ENCODE assay signal across 8 mouse cellular contexts in the genomic region with DNA sequence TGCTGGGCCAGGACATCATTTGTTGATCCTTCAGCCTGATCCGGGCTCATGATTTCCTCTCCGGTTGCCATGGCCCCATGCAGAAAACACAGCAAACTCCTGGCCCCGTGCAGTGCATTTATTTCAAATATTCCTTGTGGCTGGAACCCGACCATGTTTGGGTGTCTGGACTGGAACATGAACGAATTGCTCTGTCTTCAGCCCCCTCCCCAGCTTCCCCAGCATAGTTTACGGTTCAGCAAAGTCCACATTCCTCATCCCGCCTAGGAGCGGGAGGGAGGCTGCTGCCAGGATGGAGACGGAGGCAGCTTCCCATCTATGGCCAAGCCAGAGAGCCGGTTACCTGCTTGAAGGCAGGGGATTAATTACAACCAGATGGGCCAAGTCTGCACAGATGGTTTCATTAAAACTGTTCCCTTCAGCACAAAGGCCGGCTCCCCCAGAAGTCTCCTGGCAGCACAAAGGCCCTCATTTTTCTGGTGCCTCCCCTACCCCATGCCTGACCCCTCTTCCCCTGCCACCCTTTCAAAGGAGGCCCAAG.
DNase-seq lines count a peak whose midpoint lies in the region; ATAC-seq and TF ChIP-seq lines count a peak whose summit lies in the region.

No protein-coding gene starts in this region.

- TF ChIP-seq CTCF in forebrain, postnatal 0 days (IDR thresholded peaks at IDR 0.05; ENCODE audit: low read depth): no peak
- TF ChIP-seq CTCF in kidney, postnatal 0 days (IDR thresholded peaks at IDR 0.05; ENCODE audit: low read depth): no peak

- H3K27ac ChIP-seq in forebrain, postnatal 0 days (ENCODE audit: low read depth, low read length): no peak overlapping the region
- H3K27ac ChIP-seq in kidney, postnatal 0 days: peak overlapping the region; percentile 76
- peak overlapping the region; percentile 91 for H3K27ac ChIP-seq in neural tube, embryonic 11.5 days (ENCODE audit: low read depth, low read length)

- no peaks in the 10 kb centered on the region for H3K4me1 ChIP-seq in forebrain, postnatal 0 days (ENCODE audit: insufficient read depth)
- H3K4me1 ChIP-seq in kidney, postnatal 0 days (replicated peaks; ENCODE audit: insufficient read depth, low read length): peaks cover 37% of the 10 kb centered on the region
- peaks cover 54% of the 10 kb centered on the region for H3K4me1 ChIP-seq in neural tube, embryonic 11.5 days (ENCODE audit: control insufficient read depth, insufficient read depth, low read length)

- no peak overlapping the region for H3K9ac ChIP-seq in forebrain, postnatal 0 days
- 0 out of 2 replicates have a peak overlapping the region, but pooled peaks have one; percentile 5 for H3K9ac ChIP-seq in kidney, postnatal 0 days (ENCODE audit: low read depth, low read length)
- H3K9ac ChIP-seq in neural tube, embryonic 11.5 days (ENCODE audit: low read length): no peak overlapping the region

- H3K4me2 ChIP-seq in forebrain, postnatal 0 days (ENCODE audit: low read depth): no peak overlapping the region
- H3K4me2 ChIP-seq in kidney, postnatal 0 days (ENCODE audit: low read length): no peak overlapping the region
- H3K4me2 ChIP-seq in neural tube, embryonic 11.5 days (ENCODE audit: low read depth): no peak overlapping the region

- no peaks in the 10 kb centered on the region for H3K36me3 ChIP-seq in forebrain, postnatal 0 days (ENCODE audit: insufficient read depth)
- H3K36me3 ChIP-seq in kidney, postnatal 0 days (ENCODE audit: insufficient read depth, low read length): 0 out of 2 replicates have a peak, but pooled peaks cover 6% of the 10 kb centered on the region
- 0 out of 2 replicates have a peak, but pooled peaks cover 2% of the 10 kb centered on the region for H3K36me3 ChIP-seq in neural tube, embryonic 11.5 days (ENCODE audit: control insufficient read depth, insufficient read depth, low read length)

- DNase-seq in 3T3-L1 (ENCODE audit: low read depth, low spot score): peak; percentile 42
- DNase-seq in cerebellum, adult 8-10 months: peak; percentile 37
- peak; percentile 19 for DNase-seq in forebrain, postnatal 0 days
- peak; percentile 83 for DNase-seq in kidney, postnatal 0 days (ENCODE audit: low spot score)
- peak; percentile 87 for DNase-seq in neural tube, embryonic 11.5 days (ENCODE audit: low spot score)
- no peak for DNase-seq in adipocyte (ENCODE audit: low spot score)
- DNase-seq in urinary bladder, postnatal 36 days (ENCODE audit: low spot score in 2 of 2): no peak
- no peak for DNase-seq in right cerebral cortex, adult 18-20 months

- WGBS in forebrain, postnatal 0 days: 26% methylated on average over 11 of the region's 11 CpGs
- 11% methylated on average over 11 of the region's 11 CpGs for WGBS in kidney, postnatal 0 days
- WGBS in neural tube, embryonic 11.5 days: 12% methylated on average over 11 of the region's 11 CpGs

- H3K4me3 ChIP-seq in forebrain, postnatal 0 days (ENCODE audit: low read depth, low read length): no peak overlapping the region
- no peak overlapping the region for H3K4me3 ChIP-seq in kidney, postnatal 0 days (replicated peaks; ENCODE audit: low read depth, low read length)
- no peak overlapping the region for H3K4me3 ChIP-seq in neural tube, embryonic 11.5 days (ENCODE audit: low read depth, low read length)

- ATAC-seq in forebrain, postnatal 0 days: peak; percentile 29; the same call in 1 of the 2 replicates
- no peak; the same call in 1 of the 2 replicates for ATAC-seq in kidney, postnatal 0 days (replicated peaks; ENCODE audit: low FRiP score, low read depth)
- peak; percentile 77 for ATAC-seq in neural tube, embryonic 11.5 days (ENCODE audit: insufficient read depth, low FRiP score, low TSS enrichment)

- no peaks in the 10 kb centered on the region for H3K9me3 ChIP-seq in forebrain, postnatal 0 days (ENCODE audit: low read length)
- H3K9me3 ChIP-seq in kidney, postnatal 0 days (replicated peaks; ENCODE audit: low read length): no peaks in the 10 kb centered on the region
- no peaks in the 10 kb centered on the region for H3K9me3 ChIP-seq in neural tube, embryonic 11.5 days (ENCODE audit: control insufficient read depth, low read length)

- H3K27me3 ChIP-seq in forebrain, postnatal 0 days (ENCODE audit: insufficient read depth, low read length): no peaks in the 10 kb centered on the region
- H3K27me3 ChIP-seq in kidney, postnatal 0 days (ENCODE audit: insufficient read depth, low read length): no peaks in the 10 kb centered on the region
- H3K27me3 ChIP-seq in neural tube, embryonic 11.5 days (ENCODE audit: control insufficient read depth, insufficient read depth, low read length): no peaks in the 10 kb centered on the region

Comparison
In these comparisons a context has a peak if more than half of its experiments do, and no peak if none do; other contexts are left out.
1. DNase-seq: peak in 3T3-L1 (single experiment), cerebellum, adult 8-10 months (single experiment), forebrain, postnatal 0 days (single experiment), kidney, postnatal 0 days (single experiment) and neural tube, embryonic 11.5 days (single experiment); none in adipocyte (single experiment), urinary bladder, postnatal 36 days (0 of 2) and right cerebral cortex, adult 18-20 months (single experiment).